Mouse (Mus musculus) kidney, postnatal 10 days (tissue): ENCODE measurements at regions not wholly inside any gene's neighbourhood (a gene's known extent, or its start where the extent isn't known, plus 50 kb on each side); places are given as distances from the start of the nearest gene placed in this dataset.

Source experiments
- DNase-seq: peaks from one replicate; pipeline ENCODE4 v3.0.0; 2021; ENCODE audit warnings: mixed read lengths

DNA sequence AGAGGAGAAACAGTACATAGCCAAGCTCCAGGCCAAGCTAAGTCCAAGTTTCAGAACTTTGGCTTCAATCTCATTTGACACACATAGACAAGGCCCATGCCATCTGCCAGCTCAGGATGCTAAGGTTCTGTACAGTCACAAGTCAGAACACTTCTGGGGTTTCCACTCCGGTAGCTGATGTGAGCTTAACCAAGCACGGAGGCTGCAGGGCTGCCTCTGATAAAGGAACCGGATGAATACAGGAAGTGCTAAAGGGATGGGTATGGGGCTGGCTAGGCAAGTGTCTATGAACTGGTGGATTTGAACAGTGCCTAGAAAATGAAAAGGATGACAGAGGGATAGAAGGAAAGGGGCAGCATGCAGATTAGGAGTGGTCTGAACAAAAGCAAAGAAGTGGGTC lies 75.4 kb upstream of the Vldlr start:
- no peak for DNase-seq

DNA sequence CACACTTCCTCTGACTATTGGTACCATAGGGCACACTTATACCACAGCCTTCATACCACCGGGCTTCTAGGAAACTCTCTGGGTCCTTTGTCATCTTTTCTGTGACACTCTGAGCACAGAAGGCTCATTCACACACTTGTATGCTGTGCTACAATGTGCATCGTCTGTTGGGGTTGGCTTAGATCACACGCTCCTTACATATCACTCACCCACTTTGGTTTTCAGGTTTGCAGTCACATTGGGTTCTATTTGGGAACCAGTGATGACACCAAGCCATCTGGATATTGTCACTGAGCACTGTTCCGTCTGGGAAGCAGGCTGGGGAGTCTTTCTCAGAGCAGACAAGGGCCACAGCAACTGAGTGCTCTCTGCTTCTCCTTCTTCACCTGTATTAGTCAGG lies 74.1 kb upstream of the Vldlr start:
- DNase-seq = no peak

DNA sequence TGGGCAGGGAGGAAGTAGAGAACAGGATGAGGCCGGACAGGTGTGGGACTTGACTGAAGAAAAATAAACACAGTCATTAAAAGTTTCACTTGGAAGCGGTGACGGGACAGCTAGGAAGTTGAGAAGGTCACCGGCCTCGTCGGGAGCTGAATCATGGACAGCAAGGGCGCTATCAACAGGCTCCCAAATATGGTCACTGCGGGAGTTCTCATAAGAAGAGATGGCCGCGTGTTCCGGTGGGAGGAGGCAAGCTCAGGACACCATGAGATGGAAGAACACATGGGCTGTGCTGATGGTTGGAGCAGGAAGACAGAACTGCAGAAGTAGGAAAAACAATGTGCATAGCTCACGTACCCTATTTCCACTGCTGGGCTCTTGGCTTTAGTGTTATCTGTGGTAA lies 68.9 kb upstream of the Vldlr start:
- DNase-seq = peak; percentile 61

GRCm38 (mm10) chr19:27148330-27148729 lies 68.0 kb upstream of the Vldlr start:
- DNase-seq = peak; percentile 14

GRCm38 (mm10) chr19:27149567-27149966 lies 66.7 kb upstream of the Vldlr start:
- no peak for DNase-seq

DNA sequence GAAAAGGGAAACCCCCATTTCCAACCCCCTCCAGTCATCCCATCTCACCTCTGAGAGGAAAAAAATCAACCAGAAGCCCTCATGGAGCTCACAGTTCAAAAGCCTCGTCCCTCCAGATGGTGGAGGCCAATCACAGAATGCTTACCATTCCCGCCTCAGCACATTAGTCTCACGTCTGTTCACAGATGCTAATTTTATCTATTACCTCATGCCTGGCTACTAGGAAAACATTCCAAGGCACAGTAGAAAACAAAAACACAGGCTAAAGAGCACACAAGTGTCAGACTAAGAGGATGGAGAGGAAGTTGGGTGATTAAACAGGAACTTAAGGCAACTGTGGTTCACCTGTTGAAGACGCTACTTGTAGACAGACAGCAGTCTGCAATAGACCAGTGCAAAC lies 54.4 kb upstream of the Vldlr start:
- no peak for DNase-seq
